Mouse (Mus musculus): Measurements from ENCODE around the gene Zcwpw1.
A peak's percentile ranks its signal among the peaks of the same experiment; 100 is the strongest.

The Zcwpw1 gene

DNA sequence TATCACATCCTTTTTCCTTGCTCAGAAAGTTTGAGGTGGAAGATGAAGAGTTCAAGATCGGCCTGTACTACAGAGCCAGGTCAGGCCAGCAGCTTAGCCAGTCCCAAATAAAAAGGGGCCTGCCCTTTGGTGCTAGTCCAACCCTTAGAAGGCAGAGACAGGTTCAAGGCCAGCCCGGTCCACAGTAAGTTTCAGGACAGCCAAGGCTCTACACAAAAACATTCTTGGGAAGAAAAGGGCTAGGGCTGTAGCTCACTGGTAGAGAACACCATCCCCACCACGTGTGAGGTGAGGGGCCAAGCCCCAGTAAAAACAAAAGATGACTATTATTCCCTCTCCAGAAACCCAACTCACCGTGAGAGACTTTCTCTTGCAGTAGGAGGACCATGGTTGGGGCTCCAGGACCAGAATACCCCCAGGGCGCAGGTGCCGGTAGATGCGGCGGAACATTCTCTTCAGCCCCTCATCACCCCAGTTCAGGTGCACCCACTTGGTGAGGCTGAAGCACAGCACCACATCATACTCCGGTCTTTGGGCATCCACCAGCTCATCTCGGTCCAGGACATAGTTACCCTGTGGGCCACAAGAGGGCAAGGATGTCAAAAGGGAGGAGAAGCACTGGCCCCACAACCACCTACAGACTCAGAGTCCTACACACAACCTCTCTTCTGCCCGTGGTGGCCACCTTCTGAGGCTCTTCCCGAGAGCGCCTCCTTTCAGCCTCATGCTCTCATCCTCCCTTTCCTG is 4.6 kb upstream of the Zcwpw1 start:
- DNase-seq (ENCODE audit: inconsistent age in 2 of 2, low spot score in 1 of 2), result peak; percentile 42 to 55

DNA sequence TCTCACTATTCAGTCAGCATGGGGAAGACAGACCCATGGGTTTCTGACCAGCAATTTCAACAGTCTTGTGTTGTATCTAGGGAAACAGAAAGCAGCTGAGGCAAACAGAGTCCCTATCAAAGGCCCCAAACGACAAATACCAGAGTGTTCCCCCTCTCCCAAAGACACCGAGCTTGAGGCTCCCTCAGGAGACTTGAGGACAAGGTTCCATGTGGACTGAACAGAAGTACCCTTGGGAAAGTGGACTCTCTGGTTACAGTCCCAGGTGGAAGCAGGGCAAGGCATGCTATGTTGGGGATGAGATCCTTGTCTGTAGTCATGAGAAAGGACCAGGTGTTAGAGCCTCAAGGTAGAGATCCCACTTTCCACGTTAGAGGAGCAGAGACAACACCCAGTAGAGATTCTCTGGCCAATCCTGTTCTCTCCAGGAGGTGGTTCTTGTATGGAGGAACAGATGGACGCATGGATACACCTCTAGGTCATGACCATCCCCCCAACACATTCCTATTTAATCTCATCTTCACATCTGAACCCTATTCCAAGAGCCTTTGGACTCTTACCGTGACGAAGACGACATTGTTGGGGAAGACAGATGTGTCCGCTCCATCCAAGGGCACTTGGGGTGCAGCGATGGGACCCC is 3.6 kb upstream of the Zcwpw1 start:
- no peak for DNase-seq (ENCODE audit: inconsistent age in 2 of 2, low spot score in 1 of 2)

DNA sequence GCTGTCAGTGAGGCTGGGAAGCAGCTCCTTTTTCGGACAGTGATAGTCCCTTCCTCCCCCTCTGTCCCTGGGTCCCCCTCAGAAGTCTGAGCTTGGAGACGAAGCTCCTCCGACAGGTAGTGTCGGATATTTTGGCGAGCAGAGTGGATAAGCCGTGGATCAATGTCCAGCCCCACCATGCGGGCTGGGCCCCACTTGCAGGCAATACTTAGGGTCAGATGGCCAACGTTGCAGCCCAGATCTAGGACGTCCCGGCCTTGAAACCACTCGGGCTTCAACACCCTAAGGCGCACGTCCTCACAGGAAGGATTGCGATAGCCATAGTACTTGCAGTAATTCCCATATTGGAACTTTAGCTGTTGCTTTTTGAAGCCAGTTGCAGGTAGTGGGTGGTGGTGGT is 3.1 kb upstream of the Zcwpw1 start:
- peak; percentile 71 to 83 for DNase-seq (ENCODE audit: inconsistent age in 2 of 2, low spot score in 1 of 2)

DNA sequence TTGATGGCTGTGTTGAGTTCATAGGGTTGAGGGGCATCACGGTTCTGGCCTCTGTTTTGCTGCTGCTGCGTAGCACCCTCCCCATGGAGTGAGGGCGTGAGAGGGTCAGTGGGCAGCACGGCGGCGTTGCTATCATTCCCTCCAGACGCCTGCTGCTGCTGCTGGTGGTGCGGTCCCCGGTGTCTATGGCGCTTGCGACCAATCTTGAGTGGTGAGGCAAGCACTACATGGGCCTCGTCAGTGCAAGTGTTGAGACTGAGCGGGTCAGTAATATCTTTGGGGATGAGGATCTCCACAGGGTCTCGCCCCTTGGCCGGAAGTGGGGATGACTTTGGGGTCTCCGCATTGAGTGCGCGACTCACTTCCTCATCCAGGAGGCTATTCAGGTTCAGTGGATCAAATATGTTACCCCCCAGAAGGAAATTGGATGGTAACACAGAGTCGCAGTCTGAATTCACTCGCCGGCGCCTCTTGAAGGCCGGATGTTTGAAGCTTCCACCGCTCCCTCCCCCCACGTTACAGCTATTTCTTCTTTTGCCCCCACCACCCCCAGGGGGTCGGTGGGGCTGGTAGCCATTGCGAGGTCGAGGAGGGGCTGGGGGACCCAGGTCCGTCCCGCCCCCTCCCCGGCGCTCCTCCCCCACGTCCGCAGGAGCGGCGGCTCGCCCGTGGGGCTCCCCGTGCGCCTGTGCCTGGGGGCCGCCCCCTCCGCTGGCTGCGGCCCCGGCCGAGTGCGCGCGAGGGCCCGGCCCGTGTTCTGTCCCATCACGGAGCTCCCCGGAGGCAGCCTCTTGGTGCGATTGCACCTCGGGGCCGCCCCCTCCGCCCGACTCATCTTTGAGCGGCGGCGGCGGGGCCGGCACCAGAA is 2.2 kb upstream of the Zcwpw1 start:
- DNase-seq (ENCODE audit: inconsistent age in 2 of 2, low spot score in 1 of 2), result peak in 1 of 2 experiments; percentile 83

DNA sequence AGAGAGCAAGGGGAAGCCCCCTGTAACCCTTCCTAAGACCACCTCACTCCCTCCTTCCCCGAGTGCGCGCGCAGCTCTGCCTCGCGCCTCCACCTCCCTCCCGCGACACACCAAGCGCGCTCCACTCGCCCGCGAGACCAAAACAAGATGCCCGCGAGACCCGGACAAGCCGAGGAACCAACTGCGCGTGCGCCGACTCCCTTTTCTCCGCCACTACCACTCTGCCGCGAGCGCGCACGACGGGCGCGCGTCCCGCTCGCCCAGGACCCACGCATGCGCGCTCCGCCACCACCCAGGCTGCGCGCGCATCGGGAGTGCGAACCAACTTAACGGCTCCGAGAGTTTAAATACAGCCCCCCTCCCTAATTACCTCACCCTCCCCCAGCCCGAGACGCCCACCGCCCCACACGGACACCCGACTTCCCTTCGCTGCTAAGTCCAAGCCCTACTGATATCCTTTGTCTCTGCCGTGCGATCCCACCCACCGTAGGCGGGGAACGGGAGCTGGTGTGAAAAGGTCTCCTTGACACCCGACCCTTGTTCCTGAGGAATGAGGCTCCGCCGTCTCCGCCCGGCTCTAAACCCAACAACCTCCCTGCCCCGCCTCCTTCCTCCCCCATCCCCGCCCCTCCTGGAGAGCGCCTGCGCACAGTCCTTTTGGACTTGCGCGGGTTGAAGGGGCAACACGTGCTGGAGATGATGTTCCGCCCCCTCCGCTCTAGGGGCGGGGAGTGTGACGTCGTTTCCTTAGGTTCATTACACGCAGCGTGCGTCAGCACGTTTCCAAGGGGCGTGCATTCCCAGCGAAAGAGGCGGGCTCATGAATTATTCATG is 1.3 kb upstream of the Zcwpw1 start:
- DNase-seq (ENCODE audit: inconsistent age in 2 of 2, low spot score in 1 of 2), result peak; percentile 99 to 100

DNA sequence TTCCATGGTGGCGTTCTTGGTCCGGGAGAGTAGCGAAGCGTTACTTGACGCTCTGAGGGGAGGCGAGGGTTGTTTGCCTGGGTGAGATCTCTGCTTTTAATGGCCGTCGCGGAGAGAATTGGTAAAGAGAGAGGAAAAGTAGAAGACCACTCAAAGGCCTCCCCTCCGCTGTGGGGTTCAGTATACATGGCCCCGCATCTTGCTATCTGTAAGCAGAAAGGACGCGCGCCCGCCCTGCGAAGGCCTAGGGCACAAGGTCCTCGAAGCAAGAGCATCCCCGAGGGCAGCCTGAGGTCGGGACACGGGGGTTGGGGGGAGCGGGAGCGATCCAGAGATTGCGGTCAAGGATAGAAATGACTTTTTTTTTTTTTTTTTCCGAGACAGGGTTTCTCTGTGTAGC is 573 bp downstream of the Zcwpw1 start:
- peak in 1 of 2 experiments; percentile 71 for DNase-seq (ENCODE audit: inconsistent age in 2 of 2, low spot score in 1 of 2)

DNA sequence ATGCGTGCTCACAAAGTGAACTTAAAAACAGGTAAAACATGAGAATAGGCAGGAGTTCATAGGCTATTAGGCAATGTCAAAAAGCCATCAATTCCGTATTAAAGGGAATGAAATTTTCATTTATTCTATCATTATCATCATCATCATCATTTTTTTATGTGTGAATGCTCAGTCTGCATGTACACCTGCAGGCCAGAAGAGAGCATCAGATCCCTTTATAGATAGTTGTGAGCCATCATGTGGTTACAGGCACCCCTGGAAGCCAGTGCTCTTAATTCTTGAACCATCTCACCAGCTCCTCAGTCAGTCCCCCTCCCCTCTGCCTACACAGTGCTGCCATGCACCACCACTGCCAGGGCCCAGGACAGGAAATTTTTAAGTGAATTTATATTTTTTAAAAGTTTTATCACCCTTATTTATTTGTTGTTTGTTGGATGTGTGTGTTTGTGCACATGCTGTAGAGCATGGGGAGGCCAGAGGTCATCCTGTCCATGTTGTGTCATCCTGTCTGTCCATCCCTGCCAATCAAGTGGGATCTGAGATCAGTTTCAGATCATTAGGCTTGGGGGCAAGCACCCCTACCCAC is 1.4 kb downstream of the Zcwpw1 start:
- DNase-seq (ENCODE audit: inconsistent age in 2 of 2, low spot score in 1 of 2), result no peak

DNA sequence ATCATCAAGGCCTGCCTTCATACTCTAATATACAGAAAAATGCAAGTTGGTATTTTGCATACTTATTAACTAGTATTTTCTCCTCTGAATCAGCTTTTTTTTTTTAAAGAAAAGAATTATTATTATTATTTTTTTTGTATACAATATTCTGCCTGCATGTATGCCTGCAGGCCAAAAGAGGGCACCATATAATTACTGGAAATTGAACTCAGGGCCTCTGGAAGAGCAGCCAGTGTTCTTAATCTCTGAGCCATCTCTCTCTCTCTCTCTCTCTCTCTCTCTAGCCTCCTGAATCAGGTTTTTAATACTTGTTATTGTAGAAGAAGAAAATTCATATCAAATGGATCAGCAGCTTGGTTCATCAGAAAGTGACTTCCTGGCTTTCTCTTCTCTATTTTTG is 4.0 kb downstream of the Zcwpw1 start:
- no peak for DNase-seq (ENCODE audit: inconsistent age in 2 of 2, low spot score in 1 of 2)

DNA sequence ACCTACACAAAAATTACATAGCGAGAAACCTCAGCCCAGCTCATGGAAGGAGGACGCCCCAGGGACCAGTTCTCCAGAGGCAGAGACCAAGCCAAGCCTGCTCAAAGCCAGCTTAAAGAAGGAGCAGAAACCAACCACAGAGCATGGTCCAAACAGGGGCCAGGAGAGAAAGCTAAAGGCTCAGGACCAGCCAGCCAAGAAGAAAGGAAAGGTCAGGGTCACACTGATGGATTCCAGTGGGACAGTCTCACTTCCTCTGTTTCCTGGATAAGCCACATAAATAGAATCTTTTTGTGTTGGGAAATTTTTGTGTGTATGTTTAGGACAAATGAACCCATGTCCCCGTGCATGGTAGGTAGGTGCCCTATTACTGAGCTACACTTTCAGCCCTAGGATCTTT is 9.0 kb downstream of the Zcwpw1 start:
- peak; percentile 48 to 74 for DNase-seq (ENCODE audit: inconsistent age in 2 of 2, low spot score in 1 of 2)

DNA sequence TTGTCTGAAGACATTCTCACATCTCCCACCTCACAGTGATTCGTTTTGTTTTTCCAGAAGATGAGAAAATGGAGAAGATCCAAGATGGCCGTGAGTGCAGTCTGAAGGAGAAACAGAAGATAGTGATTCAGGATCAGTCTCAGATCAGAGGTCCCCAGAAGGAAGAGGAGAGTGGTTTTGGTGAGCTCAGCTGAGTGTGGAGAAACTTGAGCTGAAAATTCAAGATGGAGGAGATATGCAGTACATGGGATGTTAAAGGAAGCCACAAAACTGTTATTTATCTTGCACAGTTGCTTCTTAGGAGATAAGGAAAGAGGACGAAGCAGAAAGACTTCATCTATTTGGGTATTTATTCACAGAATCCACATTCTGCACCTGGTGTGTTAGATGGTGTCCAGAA is 13.3 kb downstream of the Zcwpw1 start:
- DNase-seq (ENCODE audit: inconsistent age in 2 of 2, low spot score in 1 of 2), result no peak

DNA sequence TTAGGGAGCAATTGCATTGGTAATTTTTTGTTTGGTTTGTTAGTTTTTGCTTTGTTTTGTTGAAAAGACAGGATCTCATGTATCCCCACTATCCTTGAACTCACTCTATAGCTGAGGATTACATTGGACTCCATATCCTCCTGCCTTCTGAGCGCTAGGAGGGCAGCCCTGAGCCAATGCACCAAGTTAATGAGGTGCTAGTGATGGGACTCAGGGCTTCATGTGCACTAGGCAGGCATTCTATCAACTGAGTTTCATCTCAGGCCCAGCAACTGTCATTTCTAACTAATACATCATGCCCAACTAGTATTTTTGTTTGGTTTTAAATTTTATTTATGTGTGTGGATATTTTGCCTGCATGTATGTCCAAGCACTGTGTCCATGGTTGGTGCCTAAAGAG is 18.6 kb downstream of the Zcwpw1 start:
- no peak for DNase-seq (ENCODE audit: inconsistent age in 2 of 2, low spot score in 1 of 2)

DNA sequence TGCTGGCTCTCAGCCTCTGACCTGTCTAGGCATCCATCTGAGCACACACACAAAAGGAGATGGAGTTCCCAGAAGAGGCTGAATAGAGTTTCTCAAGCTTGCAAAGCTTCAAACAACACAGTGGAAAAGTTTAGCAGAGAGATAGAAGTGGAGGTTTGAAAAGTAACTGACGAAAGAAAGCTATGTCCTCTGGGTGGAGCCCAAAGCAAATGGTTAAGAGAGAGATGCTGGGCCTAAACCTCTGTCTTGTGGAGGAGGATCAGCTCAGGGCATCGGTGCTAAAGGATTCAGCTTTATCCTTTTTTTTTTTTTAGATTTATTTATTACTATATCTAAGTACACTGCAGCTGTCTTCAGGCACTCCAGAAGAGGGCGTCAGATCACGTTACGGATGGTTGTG is 20.7 kb downstream of the Zcwpw1 start:
- DNase-seq (ENCODE audit: inconsistent age in 2 of 2, low spot score in 1 of 2), result no peak

DNA sequence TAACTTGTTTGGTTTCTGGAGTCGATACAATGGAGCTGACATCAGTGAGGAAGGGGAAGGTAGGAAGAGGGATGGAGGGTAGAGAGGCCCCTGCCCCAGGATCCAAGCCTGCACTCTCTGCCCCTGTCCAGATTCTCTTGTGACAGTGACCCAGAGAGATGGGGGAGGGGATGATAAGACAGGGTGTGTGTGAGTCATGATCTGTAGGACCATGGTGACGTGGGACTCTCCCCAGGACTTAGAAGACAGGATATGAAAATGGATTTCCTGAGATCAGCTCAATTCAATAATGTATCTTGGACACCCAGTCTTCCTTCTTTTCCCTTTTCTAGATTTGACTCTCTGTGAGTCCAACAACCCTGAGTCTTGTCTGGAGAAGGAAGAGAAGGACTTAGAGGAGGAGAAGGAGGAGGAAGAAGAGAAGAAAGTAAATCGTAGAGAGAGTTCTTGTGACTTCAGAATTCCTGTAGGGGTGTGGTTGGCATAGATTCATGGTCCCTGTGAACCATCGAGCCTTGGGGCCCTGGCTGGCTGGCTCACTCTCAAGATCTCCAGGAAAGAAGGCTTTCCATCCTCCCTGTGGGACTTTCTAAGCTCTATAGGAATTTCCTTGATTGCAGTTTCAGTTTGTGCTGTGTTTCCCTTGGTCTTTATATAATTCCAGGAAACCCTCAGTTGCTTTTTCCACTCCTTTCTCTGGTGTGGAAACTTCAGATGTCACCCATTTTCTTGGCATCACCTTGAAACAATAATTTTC is 30.0 kb downstream of the Zcwpw1 start:
- DNase-seq (ENCODE audit: inconsistent age in 2 of 2, low spot score in 1 of 2), result no peak

DNA sequence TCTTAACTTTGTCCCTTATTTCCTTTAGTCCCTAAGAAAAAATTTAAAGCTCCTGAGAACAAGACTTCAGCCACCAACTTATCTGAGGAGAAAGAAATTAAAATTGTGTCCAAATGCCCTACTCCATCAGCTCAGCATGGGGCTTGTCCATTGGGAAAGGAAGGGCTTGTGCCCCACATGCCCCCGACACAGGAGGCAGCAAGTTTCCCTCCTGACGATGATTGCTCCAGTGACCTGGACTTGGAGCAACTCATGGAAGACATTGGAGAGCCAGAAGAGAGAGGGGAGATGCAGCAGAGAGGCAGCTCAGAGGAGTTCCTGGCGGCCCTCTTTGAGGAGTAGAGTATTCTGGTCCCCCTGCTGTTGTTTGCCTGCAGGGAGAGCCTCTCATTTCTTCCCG is 34.5 kb downstream of the Zcwpw1 start:
- no peak for DNase-seq (ENCODE audit: inconsistent age in 2 of 2, low spot score in 1 of 2)

DNA sequence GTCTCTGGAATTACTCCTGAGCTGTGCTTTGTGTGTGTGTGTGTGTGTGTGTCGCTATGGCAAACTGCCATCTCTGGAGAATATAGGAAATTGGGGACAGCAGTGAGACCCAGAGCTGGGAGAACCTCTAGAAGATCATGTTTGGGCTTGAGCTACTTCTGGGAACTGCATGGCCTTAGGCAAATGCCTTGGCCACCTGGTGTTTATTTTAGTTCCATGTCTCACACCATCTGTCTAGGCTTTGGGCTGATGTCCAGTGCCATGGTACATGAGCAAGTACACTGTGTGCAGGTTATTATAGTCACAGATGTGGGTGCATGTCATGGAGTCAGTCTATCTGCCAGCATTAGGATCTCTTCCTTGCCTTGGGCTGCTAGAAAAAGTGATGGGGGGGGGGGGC is 35.0 kb downstream of the Zcwpw1 start:
- no peak for DNase-seq (ENCODE audit: inconsistent age in 2 of 2, low spot score in 1 of 2)

DNA sequence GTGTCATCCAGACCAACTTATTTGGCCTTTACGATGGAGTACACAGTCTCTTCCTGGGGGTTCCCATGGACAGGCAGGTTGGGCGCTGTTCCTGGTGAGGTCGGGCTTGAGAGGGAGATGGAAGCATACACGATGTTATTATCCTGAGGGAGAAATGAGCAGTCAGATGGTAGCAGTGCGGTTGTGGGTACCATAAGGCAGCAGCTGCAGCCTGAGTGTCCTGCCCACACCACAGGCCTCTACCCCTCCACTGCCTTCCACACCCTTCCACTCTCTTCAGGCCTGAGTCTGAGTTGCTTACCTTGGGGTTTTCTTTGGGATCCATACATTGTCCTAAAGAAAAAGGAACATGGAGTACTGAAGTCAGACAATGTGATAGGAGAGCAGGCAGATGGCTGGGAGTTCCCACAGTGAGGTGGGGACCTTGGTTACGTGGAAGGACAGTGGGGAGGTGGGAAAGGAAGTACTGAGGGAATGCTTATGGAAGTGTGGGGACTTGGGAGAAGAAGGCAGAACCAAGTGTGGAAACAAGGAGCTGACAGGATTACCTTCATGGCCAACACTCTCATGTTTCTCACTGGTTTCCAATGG is 36.0 kb downstream of the Zcwpw1 start:
- DNase-seq (ENCODE audit: inconsistent age in 2 of 2, low spot score in 1 of 2), result no peak

DNA sequence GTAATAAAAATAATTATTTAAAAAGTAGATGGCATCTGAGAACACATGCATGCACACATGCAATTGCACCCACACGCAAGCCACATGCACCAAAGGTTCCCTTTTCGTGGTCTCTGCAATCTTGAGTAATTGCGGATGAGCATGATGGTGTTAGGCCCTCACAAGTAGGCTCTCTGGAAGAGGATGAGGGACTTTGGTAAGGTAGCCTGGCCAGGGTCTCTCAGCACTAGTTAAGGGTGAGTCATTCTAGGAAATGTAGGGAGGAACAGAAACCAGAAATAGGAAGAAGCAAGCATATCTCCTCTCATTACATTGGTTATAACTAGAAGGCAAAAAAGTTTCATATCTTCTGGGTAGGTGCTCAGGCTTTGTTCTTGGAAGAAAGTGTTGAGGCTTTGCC is 37.4 kb downstream of the Zcwpw1 start:
- no peak for DNase-seq (ENCODE audit: inconsistent age in 2 of 2, low spot score in 1 of 2)

DNA sequence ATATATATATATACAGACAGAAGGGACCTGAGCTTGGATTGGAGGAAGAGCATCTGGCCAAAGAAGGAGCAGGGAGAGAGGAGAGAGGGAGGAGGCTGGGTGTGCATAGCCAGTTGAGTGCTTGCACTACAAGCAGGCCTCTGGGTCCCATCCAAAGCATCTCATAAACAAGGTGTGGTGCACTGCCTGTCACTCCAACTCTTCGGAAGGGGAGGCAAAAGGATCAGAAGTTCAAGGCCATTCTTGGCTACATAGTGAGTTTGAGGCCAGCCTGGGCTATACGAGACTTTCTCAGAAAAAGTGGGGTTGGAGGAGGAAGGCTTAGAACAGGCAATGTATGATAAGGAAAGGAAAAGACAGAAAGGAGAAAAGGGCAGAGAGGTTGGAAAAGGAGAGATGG is 38.4 kb downstream of the Zcwpw1 start:
- DNase-seq (ENCODE audit: inconsistent age in 2 of 2, low spot score in 1 of 2), result no peak

DNA sequence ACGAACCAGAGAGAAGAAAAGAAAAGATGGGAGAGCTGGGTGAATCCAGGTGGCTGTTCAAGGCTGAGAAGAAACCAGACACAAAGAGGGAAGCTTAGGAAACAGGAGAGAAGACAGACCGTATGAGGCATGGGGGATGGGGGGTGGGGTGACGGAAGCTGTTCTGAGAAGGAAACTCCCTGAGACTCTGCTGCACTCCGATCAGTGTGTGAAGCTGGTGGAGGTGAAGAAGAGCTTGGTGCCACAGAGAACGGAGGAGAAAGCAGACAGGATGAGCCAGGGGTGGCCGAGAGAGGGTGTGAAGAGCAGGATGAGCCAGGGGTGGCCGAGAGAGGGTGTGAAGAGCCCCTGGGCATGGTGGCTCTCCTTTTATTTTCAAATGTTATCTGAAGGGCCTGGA is 38.8 kb downstream of the Zcwpw1 start:
- no peak for DNase-seq (ENCODE audit: inconsistent age in 2 of 2, low spot score in 1 of 2)

DNA sequence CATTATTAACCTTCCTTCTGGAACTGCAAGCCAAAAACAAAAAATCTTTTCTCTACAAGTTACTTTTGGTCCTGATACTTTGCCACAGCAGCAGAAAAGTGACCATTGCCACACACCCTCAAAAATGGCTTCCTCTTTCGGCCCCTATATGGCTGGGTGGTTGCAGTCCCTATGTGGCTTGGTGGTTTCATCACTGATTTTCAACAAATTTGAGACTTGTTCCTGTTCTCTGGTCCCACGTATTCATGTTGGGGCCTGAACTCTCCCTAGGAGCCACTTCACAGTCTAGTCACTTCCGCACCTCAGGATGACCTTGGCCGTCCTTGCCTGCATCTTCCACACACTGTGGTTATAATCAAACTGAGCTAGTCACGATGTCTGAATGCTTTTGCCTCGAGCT is 41.1 kb downstream of the Zcwpw1 start:
- no peak for DNase-seq (ENCODE audit: inconsistent age in 2 of 2, low spot score in 1 of 2)

All from adrenal gland, adult (tissue).